Mouse (Mus musculus) ES-E14 (cell line): Measurements from ENCODE around the gene Gm5591. TPM values are rescaled to one million over a fixed set of nuclear protein-coding genes. Genes with fewer than 3 reads are reported as not detected.
"Not testable (repeated sequence)": the region's sequence is repeated elsewhere in the genome, so short reads cannot be mapped to it uniquely, and the experiment has no call there.

Experiments
- DNase-seq: peaks from one replicate; pipeline ENCODE4 v3.0.0-alpha.2; 2013; ENCODE audit warnings: low read depth, low spot score
- H3K27ac ChIP-seq: 2 replicates; pipeline ENCODE4 v1.5.1; 2012; ENCODE audit warnings: low read depth, mild to moderate bottlenecking, low read length, moderate library complexity, mixed read lengths; ENCODE audit not compliant: poor library complexity, insufficient read depth, severe bottlenecking
- H3K36me3 ChIP-seq: 2 replicates; pipeline ENCODE4 v1.6.1; 2012; ENCODE audit warnings: mild to moderate bottlenecking, low read length, moderate library complexity, mixed read lengths; ENCODE audit not compliant: control insufficient read depth, poor library complexity, insufficient read depth, severe bottlenecking
- H3K4me1 ChIP-seq, 2 experiments: fragments of 150-350 bp in 1 of 2; sonication (generic) in 1 of 2; 2 replicates each; pipeline ENCODE4 v1.6.1; 2012; ENCODE audit warnings: low read length in 2 of 2, mild to moderate bottlenecking in 1 of 2, mixed read lengths in 1 of 2; ENCODE audit not compliant: control insufficient read depth in 2 of 2, insufficient read depth in 2 of 2, poor library complexity in 1 of 2
- H3K4me3 ChIP-seq, 2 experiments: fragments of 150-350 bp in 1 of 2; sonication (generic) in 1 of 2; 2 replicates each; pipeline ENCODE4 v1.5.1; 2012; ENCODE audit warnings: low read length in 2 of 2, low read depth in 1 of 2, mild to moderate bottlenecking in 1 of 2, mixed read lengths in 1 of 2; ENCODE audit not compliant: insufficient read depth in 1 of 2, poor library complexity in 1 of 2, severe bottlenecking in 1 of 2
- H3K9ac ChIP-seq: 2 replicates; pipeline ENCODE4 v1.6.1; 2012; ENCODE audit warnings: low read depth, mild to moderate bottlenecking, low read length, mixed read lengths; ENCODE audit not compliant: poor library complexity, insufficient read depth, severe bottlenecking
- H3K9me3 ChIP-seq: fragments of 150-350 bp; sonication (generic); 2 replicates; pipeline ENCODE4 v1.6.1; 2012; ENCODE audit warnings: low read depth, mild to moderate bottlenecking, low read length; ENCODE audit not compliant: control insufficient read depth, insufficient read depth
- in situ Hi-C, 2 experiments: fragments of 600-800 bp; cut with MboI; formaldehyde crosslinking; loops; one replicate each; pipeline ENCODE4 v1.15.1; 2025; ENCODE audit warnings: low sequenced_read_pairs in 2 of 2, inconsistent platforms in 1 of 2; ENCODE audit not compliant: unreplicated experiment in 2 of 2
- total RNA-seq: library from RNA; depleted of rRNA; stranded (reverse); fragments of 300-350 nt; gene quantifications from 2 replicates; pipeline ENCODE4 v1.2.3, GENCODE M21; 2012; rRNA removed

Gene Gm5591
- total RNA-seq, result not detected in 2 replicates

DNA sequence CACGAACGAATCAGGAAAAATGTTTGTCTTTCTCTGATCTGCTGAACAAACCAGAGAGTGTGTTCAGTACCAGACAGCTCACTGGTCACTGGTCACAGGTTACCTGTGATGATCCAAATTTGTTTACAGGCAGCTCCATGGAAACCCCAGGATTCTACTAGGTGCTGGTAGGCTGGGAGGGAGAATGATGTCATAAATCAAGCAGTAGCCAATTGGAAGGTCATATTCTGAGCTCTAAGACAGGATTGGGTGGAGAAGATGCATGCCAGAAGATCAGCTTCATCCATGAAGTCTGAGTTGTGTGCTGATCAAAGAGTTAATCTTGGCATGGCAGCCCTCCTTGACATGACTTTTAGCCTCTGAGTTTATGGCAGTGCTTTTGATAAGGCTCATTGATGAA lies at the start of gene Gm5591:
Gene Gm5591 (minus strand): TSS at position 101 of the 400 bp plus-strand sequence.
- H3K4me1 ChIP-seq, H3K27ac ChIP-seq, H3K9me3 ChIP-seq, H3K4me3 ChIP-seq, in situ Hi-C loops, H3K36me3 ChIP-seq, H3K9ac ChIP-seq, DNase-seq: not testable (repeated sequence)

DNA sequence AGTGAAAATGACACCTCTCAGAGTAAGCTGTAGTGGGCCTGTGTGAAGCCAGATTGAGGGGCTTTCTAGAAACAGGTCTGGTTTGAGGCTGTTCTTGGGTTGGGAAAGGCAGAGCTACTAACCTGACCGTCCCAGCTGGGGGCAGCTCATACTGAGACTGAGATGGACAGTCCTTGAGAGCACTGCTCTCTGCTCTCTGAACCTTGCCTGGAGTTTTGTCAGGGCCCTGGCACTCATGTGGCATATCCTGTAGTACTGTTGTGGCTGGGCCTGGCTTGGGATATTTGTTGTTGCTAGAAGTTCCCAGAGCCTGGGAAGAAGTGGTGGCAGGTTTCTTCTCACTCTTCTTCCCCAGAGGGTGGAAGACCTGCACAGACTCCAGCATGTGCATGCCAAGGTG lies 39.5 kb downstream of the Gm5591 start:
- H3K36me3 ChIP-seq, H3K4me1 ChIP-seq, DNase-seq, H3K4me3 ChIP-seq, H3K27ac ChIP-seq, H3K9ac ChIP-seq, in situ Hi-C loops, H3K9me3 ChIP-seq: not testable (repeated sequence)
